Mouse (Mus musculus) adrenal gland, adult 2 months (tissue): ENCODE measurements around the gene Ghrhr. TPM values are rescaled to one million over a fixed set of nuclear protein-coding genes. Genes with fewer than 3 reads are reported as not detected.

ENCODE experiments used
- DNase-seq: peaks from one replicate; pipeline ENCODE4 v3.0.0; 2021
- polyA plus RNA-seq: library from polyadenylated mRNA; depleted of rRNA; stranded (reverse); fragments of >200 nt; gene quantifications from 2 replicates; pipeline ENCODE4 v1.2.3, GENCODE M21; 2012
- total RNA-seq, 2 experiments: library from RNA; stranded (reverse); gene quantifications; 2 replicates each; pipeline ENCODE4 v1.2.3; 2021

The Ghrhr gene
- total and polyA plus RNA-seq, 3 experiments, result not detected

DNA sequence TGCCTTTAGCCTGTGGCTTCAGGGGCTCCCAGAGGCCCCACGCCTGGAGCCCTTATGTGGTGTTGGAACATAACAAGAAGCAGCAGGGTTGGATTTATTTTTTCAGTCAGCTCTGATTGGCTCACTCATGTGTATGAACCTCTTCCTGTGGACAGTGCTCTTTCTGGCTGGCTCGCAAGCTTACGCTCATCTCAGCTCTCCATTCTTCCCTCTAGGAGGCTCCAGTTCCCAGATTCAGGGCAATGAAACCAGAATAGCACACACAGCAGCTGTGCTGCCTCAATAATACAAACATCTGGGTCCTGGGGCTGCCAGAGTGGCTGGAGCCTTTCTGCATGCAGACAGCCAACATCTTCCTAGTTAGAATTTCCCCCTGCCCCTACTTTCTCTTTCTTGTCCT lies 20.1 kb downstream of the Ghrhr start:
- no peak for DNase-seq

- peak; percentile 68 for DNase-seq
These were observed 20.5 kb downstream of the Ghrhr start for GRCm38 (mm10) chr6:55396622-55397041.

- no peak for DNase-seq
These were observed 23.0 kb downstream of the Ghrhr start for GRCm38 (mm10) chr6:55398869-55399628.

GRCm38 (mm10) chr6:55399910-55400309 lies 23.8 kb downstream of the Ghrhr start:
- DNase-seq, result peak; percentile 61

- no peak for DNase-seq
These were observed 26.1 kb downstream of the Ghrhr start for GRCm38 (mm10) chr6:55402041-55402776.

DNA sequence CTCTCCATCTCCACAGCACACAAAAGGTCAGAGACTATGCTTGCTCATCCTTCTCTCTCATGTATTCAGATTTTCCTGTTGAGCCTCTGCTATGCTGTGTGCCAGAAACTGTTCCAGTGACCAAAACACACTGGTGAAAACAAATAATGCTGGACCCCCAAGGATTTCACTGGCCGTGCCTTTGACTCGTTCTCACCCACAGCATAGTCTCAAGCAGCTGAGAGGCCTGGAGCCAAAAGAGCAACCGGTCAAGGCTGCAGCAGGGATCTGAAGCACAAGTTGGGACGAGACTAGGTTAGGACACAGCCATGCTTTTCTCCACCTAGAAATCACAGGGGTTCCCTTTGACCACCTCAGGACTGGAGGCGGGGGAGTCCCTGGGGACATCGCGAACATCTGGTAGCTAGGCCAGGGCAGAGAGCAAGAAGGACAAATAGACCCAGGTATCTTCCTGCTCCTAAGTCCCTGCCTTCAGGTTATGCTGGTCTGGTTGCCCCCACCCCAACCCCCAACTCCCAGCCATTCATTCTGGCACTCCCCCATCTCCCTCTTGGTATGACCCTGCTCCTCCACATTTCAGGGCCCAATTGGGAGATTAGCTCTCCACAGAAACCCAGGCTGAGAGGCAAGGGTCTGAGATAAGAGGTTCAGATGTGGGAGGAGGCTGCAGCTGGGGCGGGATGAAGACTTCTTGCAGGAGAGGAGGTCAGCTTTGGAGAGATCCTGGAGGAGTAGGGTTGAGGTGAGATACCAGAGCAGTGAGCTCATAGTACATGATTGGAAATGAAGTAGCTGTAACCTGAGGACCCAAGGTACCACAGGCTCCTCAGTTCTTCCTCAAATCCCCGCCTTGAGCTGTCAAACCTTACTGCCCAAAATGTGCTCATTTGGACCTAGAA lies 27.6 kb downstream of the Ghrhr start:
- no peak for DNase-seq

- no peak for DNase-seq
These were observed 28.4 kb downstream of the Ghrhr start for GRCm38 (mm10) chr6:55404421-55404990.

DNA sequence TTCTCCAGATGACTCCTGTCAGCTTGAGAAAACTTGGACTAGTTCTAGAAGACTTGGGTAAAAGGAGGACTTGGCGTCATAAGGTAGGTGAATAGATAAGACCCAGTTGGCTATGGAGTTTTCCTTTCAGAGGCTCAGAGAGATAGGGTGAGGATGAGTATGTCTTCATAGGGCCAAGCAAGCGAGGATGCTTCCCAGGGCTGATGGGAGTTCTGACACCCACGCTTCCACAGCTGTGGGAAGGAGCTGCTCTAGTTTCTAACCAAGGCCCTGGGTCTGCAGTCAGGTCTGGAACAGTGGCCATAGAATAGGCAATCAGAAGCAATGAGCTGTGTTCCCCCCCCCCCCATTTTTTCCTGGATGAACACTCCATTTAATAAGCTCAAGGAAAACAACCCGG lies 31.2 kb downstream of the Ghrhr start:
- DNase-seq, result no peak

GRCm38 (mm10) chr6:55410119-55410775 lies 34.2 kb downstream of the Ghrhr start:
- DNase-seq, result no peak

- DNase-seq, result no peak
These were observed 34.9 kb downstream of the Ghrhr start for GRCm38 (mm10) chr6:55410977-55411376.

DNA sequence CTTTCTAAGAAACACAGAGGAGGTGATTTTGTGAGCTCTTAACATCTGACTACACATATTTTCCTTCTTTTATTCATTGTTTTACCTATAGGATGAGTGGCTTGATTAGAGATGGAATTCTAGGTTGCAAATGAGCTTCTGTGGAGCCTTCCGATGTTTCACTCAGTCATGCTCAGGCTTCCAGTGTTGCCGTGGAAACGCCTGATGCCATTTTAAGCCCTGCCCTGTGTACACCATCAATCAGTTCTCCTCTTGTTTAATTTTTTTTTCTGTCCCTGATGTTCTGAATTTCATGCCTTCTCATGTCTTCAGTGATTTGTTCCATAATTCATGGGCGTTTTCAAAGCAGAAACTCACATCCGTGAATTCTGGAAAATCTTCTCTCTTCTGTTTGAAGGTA lies 40.1 kb downstream of the Ghrhr start:
- DNase-seq, result no peak

DNA sequence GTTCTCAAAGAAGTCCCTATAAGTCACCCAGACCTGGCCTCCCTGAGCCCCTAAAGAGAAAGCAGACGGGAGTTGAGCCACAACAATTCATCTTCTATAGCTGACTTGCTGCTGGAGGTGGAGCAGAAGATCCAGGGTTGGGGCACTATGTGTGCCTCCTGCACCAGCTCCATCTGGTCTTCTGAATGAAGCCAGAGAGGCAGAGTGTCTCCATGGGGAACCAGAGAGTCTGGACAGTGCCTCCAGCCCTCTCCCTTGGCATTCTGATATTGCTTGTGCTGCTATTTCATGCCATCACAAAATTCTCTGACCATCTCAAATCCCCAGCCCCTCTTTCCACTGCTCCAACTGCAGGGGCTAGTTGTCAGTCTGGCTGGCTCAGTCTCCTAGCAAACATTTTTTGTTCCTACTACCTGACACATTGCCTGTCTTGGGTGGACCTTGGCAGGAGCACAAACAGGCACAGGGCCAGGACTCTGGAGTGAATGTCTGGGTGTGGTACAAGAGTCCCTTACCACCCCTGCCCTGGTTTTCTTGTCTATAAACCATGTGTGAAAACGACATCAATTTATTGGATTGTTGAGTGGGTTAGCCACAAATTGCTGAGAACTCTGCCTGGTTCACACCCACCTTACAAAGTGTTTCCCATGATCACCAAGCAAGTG lies 42.8 kb downstream of the Ghrhr start:
- no peak for DNase-seq

GRCm38 (mm10) chr6:55420411-55420810 lies 44.3 kb downstream of the Ghrhr start:
- DNase-seq, result no peak

DNA sequence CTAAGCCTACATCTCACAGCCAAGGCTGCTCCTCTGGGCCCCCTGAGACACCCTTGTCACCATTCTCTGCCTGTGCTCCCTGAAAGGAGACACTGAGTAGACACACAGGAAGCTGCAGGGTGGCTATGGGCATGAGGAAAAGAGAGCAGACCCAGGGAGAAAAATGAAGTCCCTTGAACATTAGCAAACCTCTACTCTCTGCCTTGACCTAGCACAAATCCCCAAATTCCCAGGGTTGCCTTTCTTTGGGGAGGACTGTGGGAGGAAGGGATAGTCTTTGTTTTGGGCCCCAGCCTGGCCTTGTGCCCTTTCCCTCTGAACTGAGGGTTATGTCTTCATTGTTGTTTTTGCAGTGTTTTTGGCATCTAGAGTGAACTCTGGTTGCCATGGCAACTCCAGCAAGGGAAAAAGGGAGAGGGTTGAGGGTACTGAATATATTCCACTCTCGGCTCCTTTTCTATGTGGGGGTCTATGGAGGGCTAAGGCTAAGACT lies 44.8 kb downstream of the Ghrhr start:
- no peak for DNase-seq

DNA sequence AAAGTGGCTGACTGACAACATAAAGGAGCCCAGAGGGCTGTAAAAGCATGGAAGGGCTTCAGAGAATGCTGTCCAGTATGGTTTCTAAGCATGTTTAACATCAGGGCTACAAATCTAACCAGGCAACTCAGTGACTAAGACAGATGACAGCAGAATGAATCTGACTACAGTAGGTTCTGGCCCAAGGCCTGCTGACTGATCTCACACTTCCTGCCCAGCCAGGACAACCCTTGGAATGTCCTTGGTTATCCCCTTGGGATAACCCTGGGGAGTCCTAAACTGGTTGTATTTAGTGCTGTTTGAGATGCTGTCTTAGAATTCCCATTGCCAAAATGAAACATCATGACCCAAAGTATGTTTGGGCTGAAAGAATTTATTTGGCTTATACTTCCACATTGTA lies 56.0 kb downstream of the Ghrhr start:
- DNase-seq, result peak; percentile 46

DNA sequence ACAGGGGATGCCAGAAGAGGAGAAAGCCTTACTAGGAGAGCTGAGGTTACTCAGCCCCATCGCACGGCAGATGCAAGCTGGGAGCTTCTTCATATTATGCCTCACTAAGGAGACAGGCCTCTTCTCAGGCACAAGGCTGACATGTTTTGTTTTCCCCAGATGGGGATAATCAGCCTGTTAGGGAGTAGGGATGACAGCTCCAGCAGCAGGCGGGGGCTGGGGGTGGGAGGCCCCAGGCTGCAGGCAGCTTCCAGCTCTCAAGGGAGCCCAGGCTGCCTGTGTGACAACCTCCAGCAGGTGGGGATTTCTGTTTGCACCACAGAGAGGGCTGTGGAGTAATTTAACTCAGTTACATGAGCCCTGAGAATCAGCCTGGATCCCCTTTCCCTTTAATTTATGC lies 58.3 kb downstream of the Ghrhr start:
- DNase-seq, result no peak

- no peak for DNase-seq
These were observed 59.4 kb downstream of the Ghrhr start for GRCm38 (mm10) chr6:55435266-55436159.

GRCm38 (mm10) chr6:55437919-55438318 lies 61.8 kb downstream of the Ghrhr start:
- DNase-seq, result peak; percentile 53
